Mouse (Mus musculus) adrenal gland, adult 18-20 months (tissue): ENCODE measurements around the gene Flt3l. TPM values are rescaled to one million over a fixed set of nuclear protein-coding genes. Genes with fewer than 3 reads are reported as not detected.
"Not testable (repeated sequence)": the region's sequence is repeated elsewhere in the genome, so short reads cannot be mapped to it uniquely, and the experiment has no call there.

ENCODE experiments used
- DNase-seq, 2 experiments: peaks; one replicate each; pipeline ENCODE4 v3.0.0; 2021 to 2022; ENCODE audit warnings: low spot score in 2 of 2
- total RNA-seq, 2 experiments: library from RNA; stranded (reverse); gene quantifications; 1 replicate in 1 of 2; 2 replicates in 1 of 2; pipeline ENCODE4 v1.2.3; 2021

Gene Flt3l
- total RNA-seq, 2 experiments from 2014 or later = 20.6 to 26.8 TPM

DNA sequence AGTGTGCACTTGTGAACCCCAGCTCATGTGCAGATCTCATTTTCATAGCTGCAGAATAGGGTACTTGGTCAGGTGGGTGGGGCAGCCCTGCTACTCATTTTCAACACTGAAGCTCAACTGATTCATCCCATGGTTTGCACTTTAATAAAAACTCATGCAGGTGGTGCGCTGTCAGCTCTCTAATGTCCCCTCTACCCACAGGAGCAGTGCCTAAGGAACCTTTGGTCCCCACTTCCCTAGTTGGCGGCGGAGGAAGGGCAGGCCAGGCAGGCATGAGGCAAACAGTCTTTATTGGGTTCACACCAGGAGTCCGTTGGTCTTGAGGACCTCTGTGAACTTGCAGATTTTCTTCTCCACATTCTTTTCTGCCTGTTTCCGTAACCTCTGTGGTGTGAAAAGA, 10.6 kb downstream of the Flt3l start:
- not testable (repeated sequence) for DNase-seq

DNA sequence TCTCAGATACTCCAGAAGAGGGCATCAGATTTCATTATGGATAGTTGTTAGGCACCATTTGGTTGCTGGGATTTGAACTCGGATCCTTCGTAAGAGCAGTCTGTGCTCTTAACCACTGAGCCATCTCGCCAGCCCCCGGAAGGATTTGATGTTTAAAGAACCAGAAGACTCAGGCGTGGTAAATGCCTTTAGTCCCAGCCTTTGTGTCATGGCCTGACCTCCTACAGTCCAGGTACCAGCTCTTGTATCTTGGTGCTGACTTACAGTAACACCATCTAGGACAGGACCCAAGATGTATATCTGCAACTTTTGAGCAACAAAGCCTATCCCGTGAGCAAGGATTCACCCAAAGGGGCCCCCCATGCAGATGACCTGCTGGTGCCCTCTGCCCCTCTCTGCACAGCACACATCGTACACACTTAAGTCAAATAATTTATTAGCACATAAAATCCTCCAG, 11.1 kb downstream of the Flt3l start:
- no peak for DNase-seq

DNA sequence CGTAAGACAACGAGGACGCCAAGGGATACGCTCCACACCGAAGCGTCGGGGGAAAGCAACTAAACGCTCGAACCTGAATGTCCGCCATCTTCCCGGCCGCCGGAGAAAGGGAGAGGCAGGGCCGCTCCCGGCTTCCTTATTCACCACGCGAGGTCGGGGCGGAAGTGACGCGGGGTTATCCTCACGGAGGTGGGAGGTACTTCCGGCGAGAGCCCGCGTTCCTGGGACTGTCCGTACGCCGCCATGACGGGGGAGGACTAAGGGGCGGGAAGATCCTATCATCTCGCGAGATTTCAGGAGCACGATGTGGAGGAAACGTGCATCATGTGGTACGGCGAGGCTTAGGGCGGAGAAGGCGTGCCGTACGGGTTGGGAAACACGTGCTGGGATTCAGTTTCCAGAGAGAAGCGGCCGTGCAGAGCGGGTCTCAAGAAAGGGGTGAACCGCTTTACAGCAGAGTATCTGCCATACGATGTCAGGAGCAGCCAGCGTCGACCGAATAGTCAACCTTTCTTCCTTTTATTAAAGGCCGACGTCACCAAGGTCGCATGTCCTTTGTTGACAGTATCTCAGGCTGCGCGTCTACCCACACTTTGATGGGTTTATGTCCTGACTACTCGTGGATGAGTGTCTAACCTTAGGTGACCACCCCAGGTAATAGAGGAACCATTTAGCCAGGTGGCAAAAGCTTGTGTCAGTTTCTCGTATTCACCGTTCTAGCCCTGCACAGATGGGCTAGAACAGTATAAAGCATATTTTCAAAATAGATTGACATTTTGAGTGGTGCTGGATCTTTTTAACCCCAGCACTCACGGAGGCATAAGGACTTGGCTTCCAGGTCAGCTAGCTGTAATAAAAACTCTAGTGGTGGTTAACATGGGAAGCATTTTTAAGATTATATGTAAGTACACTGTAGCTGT, 11.7 kb downstream of the Flt3l start, which contains the start of gene Rps11:
Rps11 (minus strand) TSS at position 216 of the 920 bp plus-strand sequence.
- peak; percentile 96 for DNase-seq

DNA sequence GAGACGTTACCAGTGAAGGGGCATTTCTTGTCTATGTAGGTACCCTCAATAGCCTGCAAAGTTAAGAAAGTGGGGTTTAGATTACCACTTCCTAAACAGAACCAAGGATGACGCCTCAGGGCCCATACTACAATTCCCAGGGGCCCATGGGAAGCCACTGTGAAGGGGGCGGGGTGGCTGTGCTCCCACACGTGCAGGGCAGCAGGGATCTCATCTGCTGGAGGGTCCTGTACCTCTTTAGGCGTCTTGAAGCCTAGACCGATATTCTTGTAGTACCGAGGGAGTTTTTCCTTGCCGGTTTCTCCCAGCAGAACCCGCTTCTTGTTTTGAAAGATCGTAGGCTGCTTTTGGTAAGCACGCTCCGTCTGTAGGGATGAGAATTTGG, 13.1 kb downstream of the Flt3l start:
- DNase-seq = no peak

DNA sequence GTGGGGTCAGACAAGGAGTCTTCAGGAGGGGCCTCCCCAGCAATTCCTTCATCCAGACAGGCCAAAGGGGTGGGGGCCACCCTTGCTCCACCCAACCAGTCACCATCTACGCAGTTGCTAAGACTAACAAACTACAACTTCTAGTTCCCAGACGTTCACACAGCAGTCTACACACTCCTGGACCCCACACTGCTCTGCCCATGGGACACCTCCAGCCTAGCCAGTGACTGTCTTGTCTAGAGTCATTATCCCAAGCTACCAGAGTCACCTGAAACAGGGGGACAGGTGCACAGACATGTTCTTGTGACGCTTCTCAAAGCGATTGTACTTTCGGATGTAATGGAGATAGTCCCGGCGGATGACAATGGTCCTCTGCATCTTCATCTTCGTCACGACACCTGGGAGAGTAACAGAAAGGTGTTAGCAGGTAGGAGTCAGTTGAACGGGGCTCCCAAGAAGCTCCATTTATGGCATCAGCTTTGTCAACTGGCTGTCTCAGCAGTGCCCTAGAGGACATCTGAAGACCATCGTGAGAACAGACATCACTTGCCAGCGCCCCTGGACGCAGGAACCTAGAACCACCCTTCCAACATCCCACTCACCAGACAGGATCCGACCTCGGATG, 13.6 kb downstream of the Flt3l start:
- DNase-seq = no peak

DNA sequence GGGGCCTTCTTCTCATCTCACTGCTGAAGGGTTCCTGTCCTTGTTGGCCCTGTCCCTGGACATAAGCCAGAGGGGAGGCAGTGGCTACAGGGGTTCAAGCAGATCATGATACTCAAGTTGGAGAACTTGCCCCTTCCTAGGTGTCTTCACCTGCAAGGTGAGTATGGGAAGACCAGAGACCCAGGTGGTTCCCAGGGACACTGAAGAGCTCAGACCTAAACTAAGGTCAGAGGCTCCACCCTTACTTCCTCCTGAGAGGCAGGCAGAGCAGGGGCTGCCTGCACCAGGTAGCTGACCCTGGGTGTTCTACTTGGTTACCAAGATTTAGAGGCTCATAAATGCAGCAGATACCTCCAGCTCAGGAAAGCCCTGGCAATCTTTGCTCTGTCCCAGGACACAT, 14.3 kb downstream of the Flt3l start:
- no peak for DNase-seq

DNA sequence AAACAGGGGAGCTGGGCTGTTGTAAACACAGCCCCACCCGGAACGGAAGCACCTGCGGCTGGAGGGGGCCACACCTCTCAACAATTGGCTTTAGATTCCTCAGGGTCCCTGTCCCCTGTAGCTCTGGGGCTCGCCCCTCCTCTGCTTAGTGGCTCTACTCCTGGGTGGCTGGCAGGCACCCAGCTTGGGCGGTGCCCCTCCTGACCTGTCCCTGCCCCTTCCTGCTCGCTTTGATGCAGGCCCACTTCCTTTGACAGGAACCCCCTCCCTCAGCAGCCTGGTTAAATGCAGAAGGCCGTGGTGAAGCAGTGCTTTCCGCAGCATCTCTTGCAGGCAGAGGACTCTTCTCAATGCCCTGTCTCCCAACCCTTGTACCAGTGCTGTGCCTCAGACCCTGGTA, 14.8 kb downstream of the Flt3l start:
- peak in 1 of 2 experiments; percentile 44 for DNase-seq

DNA sequence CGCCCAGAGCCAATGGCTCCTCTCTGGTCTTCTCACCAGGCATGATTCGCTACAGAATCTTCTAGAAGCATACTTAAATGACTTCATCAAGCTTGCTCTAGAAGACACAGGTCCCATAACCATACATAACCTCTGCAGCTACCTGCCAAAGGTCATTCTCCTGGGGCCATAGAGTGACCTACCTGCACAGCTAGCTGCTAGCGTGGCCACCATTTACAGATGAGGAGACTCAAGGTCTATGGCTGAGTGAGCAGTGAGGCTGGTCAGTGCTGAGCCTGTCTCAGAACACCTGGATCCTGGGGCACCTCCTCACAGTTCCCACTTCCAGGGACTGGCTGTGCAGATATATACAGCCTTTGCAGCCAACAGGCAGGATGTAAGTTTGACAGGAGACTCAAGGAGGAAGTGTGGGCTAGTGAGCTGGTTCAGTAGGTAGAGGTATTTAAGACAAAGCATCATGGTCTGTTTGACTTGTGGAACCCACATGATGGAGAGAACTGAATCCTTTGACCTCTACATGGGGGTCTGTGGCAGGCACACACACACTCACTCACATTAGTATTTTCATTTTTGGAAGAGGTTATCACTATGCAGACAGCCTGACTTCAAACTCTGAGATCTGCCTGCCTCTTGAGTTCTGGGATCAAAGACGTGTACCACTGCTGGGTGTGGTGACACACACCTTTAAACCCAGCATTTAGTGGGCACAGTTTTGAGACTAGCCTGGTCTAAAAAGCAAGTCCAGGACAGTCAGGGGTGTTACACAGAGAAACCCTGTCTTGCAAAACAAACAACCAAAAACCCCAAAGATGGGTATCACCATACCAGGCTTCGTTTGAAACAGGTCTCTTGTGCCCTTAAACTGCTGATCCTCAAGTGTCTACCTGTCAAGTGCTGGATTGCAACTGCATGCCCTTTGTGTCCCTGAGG, 16.2 kb downstream of the Flt3l start:
- no peak for DNase-seq

DNA sequence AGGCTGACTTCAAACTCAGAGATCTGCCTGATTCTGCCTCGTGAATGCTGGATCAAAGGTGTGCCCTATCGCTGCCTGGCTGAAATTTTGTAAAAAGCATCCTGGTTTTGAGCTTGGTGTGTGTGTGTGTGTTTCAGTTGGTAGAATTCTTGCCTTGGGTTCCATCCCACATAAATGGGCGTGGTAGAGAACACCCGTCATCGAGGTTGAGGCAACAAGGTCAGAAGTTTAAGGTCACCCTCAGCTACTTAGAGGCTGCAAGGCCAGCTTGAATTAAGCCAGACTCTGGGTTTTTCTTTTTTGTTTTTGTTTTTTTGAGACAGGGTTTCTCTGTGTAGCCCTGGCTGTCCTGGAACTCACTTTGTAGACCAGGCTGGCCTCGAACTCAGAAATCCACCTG, 17.9 kb downstream of the Flt3l start:
- DNase-seq = no peak

DNA sequence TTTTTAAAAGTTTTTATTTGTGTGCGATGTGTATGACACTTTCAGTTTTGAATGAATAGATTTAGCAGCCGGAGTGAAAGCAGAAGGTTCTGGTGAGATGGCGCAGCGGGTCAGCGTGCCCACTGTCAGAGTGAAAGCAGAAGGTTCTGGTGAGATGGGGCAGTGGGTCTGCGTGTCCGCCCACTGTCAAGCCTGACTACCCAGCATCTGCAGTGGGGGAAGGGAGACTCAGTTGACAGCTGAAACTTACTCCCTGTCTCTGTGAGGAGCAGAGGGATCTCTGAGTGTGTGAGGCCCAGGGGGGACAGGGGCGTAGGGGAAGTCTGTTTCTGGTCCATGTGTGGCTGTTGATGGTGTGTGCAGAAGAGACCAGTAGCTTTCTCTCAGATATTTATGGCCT, 18.7 kb downstream of the Flt3l start:
- DNase-seq = no peak

DNA sequence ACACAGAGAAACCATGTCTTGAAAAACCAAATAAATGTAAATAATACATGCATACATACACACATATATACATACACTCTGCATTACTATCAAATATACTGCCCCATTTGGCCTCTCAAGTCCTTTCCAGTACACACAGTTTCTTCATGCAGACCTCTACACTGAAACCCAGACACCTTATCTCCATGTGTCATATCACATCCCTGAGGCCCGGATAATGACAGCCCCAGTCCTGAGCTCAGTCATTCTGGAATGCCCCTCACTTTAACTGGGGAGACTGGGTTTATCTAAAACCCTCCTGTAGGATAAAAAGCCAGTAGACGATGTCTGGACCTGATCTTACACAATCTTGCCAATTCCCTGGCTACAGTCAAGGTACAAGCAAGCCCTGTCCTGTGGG, 22.8 kb downstream of the Flt3l start:
- no peak for DNase-seq

DNA sequence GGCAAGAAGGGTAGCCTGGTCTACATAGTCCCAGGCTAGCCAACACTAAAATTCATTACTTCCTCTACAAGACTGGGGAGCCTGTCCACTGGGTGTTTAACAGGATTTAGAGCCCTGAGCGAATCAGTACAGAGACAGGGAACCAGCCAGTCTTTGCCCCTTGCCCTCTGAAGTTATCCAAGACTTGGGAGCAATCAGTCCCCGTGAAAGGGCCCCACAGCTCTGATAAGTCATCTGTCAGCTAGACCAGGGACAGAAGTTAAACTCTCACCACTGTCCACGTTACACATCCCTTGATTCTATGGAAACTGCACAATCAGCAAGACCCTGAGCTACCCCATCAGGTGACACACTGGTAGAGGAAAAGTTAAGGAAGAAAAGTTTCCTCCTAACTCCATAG, 23.7 kb downstream of the Flt3l start:
- DNase-seq = no peak

DNA sequence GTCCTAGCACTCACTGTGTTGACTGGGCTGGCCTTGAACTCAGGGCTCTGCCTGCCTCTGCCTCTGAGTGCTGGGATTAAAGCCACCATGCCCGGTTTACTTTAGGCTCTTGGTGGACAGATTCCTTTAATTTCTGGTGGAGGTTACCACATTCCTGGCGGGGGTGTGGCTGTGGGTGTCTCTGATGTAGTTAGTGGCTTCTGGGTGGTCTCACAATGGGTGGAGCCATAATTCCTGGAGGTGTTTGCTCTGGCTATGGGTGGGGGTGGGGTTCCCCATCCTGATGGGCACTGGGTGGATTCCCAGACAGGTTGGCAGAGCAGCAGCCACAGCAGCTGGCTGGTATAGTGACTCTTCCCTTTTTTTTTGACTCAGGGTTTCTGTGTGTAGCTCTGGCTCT, 24.3 kb downstream of the Flt3l start:
- no peak for DNase-seq

DNA sequence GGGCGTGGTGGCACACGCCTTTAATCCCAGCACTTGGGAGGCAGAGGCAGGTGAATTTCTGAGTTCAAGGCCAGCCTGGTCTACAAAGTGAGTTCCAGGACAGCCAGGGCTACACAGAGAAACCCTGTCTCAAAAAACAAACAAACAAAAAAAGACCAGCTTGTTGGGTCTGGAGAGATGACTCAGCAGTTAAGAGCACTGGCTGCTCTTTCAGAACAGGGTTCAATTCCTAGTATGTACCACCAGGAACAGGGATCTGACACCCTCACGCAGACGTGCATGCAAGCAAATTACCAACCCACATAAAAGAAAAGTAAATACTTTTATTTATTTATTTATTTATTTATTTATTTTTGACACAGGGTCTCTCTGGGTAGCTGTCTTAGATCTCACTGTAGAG, 26.1 kb downstream of the Flt3l start:
- DNase-seq = not testable (repeated sequence)

DNA sequence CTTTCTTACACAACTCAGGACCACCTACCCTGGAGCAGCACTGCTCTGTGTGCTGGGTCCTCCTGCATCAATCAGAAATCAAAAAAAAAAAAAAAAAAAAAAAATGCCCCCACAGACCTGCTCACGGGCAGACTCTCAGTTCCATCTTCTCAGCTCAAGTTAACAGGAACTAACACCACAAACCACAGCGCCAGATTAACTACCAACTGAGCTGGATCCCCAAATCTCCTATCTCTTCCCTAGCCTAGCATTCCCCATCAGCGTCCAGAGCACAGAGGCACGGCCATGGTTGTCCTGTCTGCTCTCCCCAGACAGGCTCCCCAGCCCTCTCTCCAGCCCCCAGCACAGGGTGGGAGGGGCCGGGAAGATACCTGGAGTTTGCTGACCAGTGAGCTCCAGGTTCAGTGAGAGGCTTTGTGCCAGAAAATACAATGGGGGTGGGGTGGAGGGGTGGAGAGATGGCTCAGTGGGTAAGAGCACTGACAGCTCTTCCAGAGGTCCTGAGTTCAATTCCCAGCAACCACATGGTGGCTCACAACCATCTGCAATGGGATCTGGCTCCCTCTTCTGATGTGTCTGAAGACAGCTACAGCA, 29.1 kb downstream of the Flt3l start:
- DNase-seq = no peak

DNA sequence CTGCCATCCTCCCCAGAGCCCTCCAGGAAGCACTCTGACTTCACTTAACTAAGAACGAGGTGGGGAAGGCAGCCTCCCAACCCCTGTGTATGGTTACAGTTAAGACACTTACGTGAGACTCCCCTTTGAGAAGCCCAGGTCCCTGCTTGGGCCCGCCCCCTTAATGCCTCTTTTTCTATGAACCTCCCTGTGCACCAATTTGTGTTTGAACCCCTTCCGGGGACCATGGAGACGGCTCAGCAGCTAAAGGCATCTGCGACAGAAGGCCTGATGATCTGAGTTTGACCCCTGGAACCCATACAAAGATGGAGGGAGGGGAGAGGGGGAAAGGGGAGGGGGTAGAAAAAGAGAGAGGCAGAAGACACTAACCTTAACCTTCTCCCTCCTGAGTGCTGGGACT, 29.8 kb downstream of the Flt3l start:
- DNase-seq = no peak

DNA sequence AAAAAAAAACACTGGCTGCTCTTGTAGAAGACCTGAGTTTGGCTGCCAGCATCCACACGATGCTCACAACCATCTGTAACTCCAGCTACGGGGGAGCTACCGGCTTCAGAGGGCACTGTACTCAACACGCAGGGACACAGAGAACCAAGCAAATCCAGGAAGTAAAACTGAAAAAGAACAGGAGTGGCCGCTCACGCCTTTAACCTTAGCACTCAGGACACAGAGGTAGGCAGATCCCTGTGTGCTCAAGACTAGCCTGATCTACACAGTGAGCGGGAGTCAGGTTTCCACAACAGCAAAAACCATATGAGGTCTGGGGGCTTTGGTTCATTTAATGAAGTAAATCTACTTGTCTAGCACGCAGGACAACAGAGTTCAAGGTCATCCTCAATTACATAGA, 30.7 kb downstream of the Flt3l start:
- DNase-seq = no peak

DNA sequence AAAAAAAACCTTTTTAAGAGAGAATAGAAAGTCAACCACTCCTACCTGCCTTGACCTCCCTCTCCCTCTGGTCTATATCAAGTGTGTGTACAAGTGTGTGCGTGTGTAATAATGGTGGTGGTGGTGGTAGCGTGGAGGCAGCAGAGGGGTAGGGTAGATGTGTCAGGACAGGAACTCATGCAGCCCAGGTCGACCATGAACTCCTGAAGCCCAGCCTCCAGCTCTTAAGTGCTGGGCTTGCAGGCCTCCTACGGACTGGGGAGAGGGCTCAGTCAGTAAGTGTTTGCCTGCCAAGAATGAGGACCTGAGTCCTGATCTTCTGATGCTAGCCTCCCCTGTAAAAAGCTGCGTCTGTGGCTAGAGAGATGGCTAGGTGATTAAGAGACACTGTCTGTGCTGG, 31.3 kb downstream of the Flt3l start:
- DNase-seq = no peak

DNA sequence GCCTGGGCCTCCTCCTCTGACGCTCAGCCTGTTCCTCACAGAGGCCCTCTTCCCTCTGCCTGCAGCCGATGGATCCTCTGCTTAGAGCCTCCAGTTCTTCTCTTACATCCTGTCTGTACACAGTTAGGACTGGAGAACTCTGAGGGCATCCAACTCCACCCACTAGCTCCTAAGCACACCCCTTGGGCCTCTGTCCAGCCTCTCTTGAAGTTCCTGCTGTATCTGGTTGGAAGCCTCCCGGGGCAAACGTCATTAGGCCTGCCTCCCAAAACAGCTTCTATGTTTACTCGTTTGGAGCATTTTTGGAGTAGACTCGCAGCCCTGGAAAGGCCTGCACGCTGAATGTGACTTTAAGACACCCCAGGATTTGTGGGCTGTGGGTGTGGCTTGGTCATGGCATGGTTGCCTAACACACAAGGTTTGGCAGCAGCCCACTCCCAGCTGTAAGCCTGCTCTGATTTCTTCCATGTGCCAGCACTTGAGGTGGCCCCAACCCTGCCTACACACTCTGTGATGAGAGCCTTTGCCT, 32.5 kb downstream of the Flt3l start, which contains the start of gene Fcgrt:
Fcgrt (minus strand) TSS at position 200 of the 529 bp plus-strand sequence.
- DNase-seq = peak; percentile 66 to 72

DNA sequence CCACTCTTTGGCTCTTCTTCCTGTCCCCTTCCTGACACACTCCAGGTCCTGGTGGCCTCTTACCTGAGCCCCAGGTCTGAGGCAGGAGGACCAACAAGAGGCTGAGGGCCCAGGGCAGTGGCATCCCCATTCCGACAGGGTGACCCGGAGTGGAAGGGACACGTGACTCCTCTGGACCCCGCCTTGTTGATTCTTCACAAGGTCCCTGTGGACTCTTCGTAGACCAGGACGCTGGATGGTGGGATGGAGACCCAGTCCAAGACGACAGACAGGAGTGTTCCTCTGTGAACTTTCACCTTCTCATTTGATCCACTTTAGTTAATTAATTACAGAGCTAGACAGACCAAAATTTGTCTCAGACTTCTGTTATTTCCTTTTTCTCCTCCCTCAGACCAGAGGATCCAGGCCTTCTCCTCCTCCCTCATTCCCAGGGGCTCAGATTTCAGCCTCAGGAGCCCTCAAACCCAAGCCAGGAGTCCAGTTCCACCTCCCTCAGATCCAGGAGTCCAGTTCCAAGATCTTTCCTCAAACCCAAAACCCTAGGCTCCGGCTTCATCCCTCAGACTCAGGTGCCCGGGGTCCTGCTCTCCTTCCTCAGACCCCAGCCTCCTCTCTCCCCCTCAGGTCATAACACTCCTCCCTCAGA, 33.2 kb downstream of the Flt3l start:
- DNase-seq = no peak
